Mouse (Mus musculus) thymus, postnatal 14 days (tissue): ENCODE data around the gene Gm5916.

Experiments used
- DNase-seq: peaks from one replicate; pipeline ENCODE4 v3.0.0; 2021

Gene Gm5916

DNA sequence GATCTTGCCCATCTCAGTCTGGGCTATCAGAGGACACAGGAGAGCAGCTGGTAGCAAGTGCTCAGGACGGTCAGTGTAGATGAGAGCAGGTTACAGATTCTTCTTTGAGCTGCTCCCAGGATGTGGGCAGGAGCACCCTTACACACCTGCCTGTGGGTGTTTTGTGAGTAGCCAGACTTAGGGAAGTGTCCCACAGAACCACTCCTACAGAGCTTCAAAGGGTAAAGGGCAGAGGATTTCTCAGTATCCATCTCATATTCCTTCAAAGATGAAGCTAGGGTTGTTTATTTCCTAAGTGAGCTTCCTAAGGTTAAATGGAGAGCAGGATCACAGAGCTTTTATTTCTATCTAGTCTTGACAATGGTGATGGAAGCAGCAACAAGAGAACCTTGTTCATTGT is at the start of gene Gm5916:
Gm5916 (minus strand) TSS at position 101 of the 400 bp plus-strand sequence.
- no peak for DNase-seq
